Mouse (Mus musculus): ENCODE measurements around the gene Zfp677.
"Not testable (repeated sequence)": the region's sequence is repeated elsewhere in the genome, so short reads cannot be mapped to it uniquely, and the experiment has no call there.

The Zfp677 gene

GRCm38 (mm10) chr17:21383391-21384056 is at the start of gene Zfp677:
TSS of gene Zfp677 (plus strand) at chr17:21383748.
- peak; percentile 74 for DNase-seq (ENCODE audit: low spot score)

- not testable (repeated sequence) for DNase-seq (ENCODE audit: low spot score)
Observed at GRCm38 (mm10) chr17:21368018-21368417, 15.5 kb upstream of the Zfp677 start.

- DNase-seq (ENCODE audit: low spot score) = peak; percentile 26
Observed at GRCm38 (mm10) chr17:21369925-21370719, 13.4 kb upstream of the Zfp677 start.

- no peak for DNase-seq (ENCODE audit: low spot score)
Observed at GRCm38 (mm10) chr17:21375311-21375710, 8.2 kb upstream of the Zfp677 start.

GRCm38 (mm10) chr17:21384057-21384411 is 486 bp downstream of the Zfp677 start:
- DNase-seq (ENCODE audit: low spot score) = no peak

GRCm38 (mm10) chr17:21422664-21423599 is 39.4 kb downstream of the Zfp677 start, which contains the start of gene Zfp54:
TSS of gene Zfp54 (plus strand) at chr17:21423227.
- peak; percentile 82 for DNase-seq (ENCODE audit: low spot score)

- DNase-seq (ENCODE audit: low spot score) = not testable (repeated sequence)
Observed at GRCm38 (mm10) chr17:21438806-21439400, 55.4 kb downstream of the Zfp677 start.

Data from retina, embryonic 14.5 days (tissue).